Mouse (Mus musculus) embryonic facial prominence, embryonic 13.5 days (tissue): Measurements from ENCODE around the gene Ehd3. TPM values are rescaled to one million over a fixed set of nuclear protein-coding genes. Genes with fewer than 3 reads are reported as not detected.

Source experiments
- ATAC-seq: fragments of 200-750 bp; cut with Nextera tagmentation; 2 replicates; pipeline ENCODE4 v1.8.0; 2017; ENCODE audit warnings: low read depth; ENCODE audit not compliant: insufficient number of reproducible peaks, insufficient read depth, low FRiP score, low TSS enrichment
- H3K27ac ChIP-seq: fragments of 300-500 bp; sonication (generic); 2 replicates; pipeline ENCODE4 v1.5.1; 2015; ENCODE audit warnings: moderate library complexity, mild to moderate bottlenecking, inconsistent platforms
- H3K27me3 ChIP-seq: fragments of 300-500 bp; sonication (generic); 2 replicates; pipeline ENCODE4 v1.6.1; 2015; ENCODE audit warnings: mild to moderate bottlenecking, inconsistent platforms
- H3K36me3 ChIP-seq: fragments of 300-500 bp; sonication (generic); 2 replicates; pipeline ENCODE4 v1.6.1; 2015; ENCODE audit warnings: mild to moderate bottlenecking, inconsistent platforms
- H3K4me1 ChIP-seq: fragments of 300-500 bp; sonication (generic); 2 replicates; pipeline ENCODE4 v1.6.1; 2015; ENCODE audit warnings: inconsistent platforms
- H3K4me2 ChIP-seq: fragments of 300-500 bp; sonication (generic); 2 replicates; pipeline ENCODE4 v1.6.1; 2015; ENCODE audit warnings: moderate library complexity, mild to moderate bottlenecking, inconsistent platforms
- H3K4me3 ChIP-seq: fragments of 300-500 bp; sonication (generic); 2 replicates; pipeline ENCODE4 v1.5.1; 2015; ENCODE audit warnings: mild to moderate bottlenecking, inconsistent platforms
- H3K9ac ChIP-seq: fragments of 300-500 bp; sonication (generic); 2 replicates; pipeline ENCODE4 v1.6.1; 2015; ENCODE audit warnings: mild to moderate bottlenecking, inconsistent platforms
- H3K9me3 ChIP-seq: fragments of 300-500 bp; sonication (generic); 2 replicates; pipeline ENCODE4 v1.6.1; 2016; ENCODE audit warnings: inconsistent platforms
- WGBS: fragments of 180-500 bp; shearing (Covaris S2); methylation state at CpG from one replicate; pipeline ENCODE4 v1.1.7; 2015; ENCODE audit warnings: mixed read lengths; 5-methylcytosine and 5-hydroxymethylcytosine counted together
- polyA plus RNA-seq: library from polyadenylated mRNA; unstranded; fragments of >200 nt; fragmentation: Nextera tagmentation; extraction: Ambion mirVana; gene quantifications from 2 replicates; pipeline ENCODE4 v1.2.1, GENCODE M21; 2015

The Ehd3 gene
- polyA plus RNA-seq, 1 experiment from 2014 or later, result 4.3 TPM

DNA sequence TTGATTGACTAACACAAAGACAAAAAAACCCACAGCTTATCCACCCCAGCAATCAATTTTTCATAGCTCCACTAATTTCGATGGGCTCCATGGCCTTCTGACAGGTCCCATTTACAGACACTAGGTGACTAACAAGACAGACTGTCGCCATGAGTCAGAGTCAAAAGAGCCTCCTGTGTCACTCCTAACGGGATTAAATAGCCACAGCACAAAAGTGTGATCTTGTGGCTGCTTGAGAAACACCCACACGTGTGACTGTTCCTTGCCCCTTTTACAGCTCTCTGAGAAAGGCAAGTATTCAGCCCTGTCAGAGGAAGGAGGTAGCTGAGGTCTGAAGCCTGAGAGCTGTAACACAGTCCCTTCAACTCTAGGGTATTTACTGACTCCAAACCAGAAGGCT lies 49.8 kb downstream of the Ehd3 start:
- no peak for ATAC-seq
- Histone ChIP-seq H3K4me2 (no peak overlapping the region), H3K36me3 (no peaks in the 10 kb centered on the region), H3K4me1 (no peaks in the 10 kb centered on the region), H3K9me3 (0 out of 2 replicates have a peak, but pooled peaks cover 5% of the 10 kb centered on the region), H3K9ac (no peak overlapping the region), H3K4me3 (no peak overlapping the region), H3K27me3 (no peaks in the 10 kb centered on the region), H3K27ac (no peak overlapping the region)
- WGBS, result 72% methylated on average over 4 of the region's 4 CpGs

DNA sequence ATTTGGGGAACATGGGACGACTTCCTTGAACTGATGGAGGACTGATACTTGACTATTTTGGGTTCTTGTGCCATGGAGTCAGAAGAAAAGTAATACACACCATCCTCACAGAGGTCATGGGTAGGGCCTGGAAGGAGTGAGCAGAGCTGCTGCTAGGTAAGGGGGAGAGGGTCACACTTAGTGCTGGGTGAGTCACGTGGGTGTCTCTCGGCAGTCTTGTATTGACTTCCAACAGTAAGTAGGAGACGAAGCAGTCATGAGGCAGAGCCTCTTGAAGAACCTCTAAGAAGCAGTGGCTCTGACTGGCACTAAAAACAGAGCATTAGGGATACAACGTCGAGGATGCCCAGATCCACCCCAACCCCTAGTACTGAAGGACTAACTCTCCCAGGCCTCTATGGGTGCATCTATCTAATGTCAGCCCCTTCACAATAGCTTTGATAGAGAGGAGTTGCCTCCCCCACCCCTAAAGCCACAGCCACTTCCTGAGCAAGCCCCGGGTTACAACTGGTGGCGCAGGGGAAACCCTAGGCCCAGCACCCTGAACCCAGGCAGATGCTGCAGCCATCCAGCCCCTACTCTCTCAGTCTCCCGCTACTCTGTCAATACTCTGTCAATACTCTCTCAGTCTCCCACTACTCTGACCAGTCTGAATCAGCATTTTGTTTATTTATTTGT lies 65.2 kb downstream of the Ehd3 start:
- Histone ChIP-seq H3K4me1 (no peaks in the 10 kb centered on the region), H3K36me3 (no peaks in the 10 kb centered on the region), H3K4me3 (no peak overlapping the region), H3K27me3 (no peaks in the 10 kb centered on the region), H3K9ac (no peak overlapping the region), H3K27ac (no peak overlapping the region), H3K4me2 (no peak overlapping the region), H3K9me3 (no peaks in the 10 kb centered on the region)
- WGBS, result 90% methylated on average over 9 of the region's 9 CpGs
- ATAC-seq, result no peak

DNA sequence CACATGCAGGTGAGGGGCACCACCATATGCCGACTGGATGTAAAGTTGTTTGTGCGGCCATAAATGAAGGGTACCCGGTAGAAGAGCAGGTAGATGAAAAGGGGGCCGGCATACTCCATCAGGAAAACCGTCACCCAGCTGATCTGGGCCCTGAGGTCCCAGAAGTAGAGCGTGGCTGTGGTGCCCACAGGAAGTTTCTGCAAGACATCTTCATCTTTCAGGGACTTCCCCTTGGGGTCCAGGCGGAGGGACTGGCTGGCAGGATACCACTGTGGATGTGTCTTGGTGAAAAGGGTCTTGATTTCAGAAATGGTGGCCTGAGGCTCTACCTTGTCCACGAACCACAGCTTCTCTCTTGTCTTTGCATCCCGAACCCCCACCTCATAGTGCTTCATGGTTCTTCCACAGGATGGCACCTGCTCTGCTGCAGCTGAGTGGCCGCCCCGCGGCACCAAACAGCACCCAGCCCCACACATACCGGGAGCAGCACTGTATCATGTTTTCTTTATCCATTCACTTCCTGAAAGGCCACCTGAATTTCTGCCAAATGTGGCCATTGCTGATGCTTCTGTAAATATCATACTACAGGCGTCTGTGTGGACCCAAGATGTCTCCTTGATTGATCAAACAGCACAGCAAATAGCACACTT lies 67.1 kb downstream of the Ehd3 start:
- no peak overlapping the region for H3K4me2 ChIP-seq
- no peak overlapping the region for H3K9ac ChIP-seq
- no peak for ATAC-seq
- 92% methylated on average over 14 of the region's 14 CpGs for WGBS
- no peak overlapping the region for H3K4me3 ChIP-seq
- H3K27me3 ChIP-seq, result no peaks in the 10 kb centered on the region
- H3K27ac ChIP-seq, result no peak overlapping the region
- H3K36me3 ChIP-seq, result no peaks in the 10 kb centered on the region
- H3K4me1 ChIP-seq, result no peaks in the 10 kb centered on the region
- H3K9me3 ChIP-seq, result no peaks in the 10 kb centered on the region

DNA sequence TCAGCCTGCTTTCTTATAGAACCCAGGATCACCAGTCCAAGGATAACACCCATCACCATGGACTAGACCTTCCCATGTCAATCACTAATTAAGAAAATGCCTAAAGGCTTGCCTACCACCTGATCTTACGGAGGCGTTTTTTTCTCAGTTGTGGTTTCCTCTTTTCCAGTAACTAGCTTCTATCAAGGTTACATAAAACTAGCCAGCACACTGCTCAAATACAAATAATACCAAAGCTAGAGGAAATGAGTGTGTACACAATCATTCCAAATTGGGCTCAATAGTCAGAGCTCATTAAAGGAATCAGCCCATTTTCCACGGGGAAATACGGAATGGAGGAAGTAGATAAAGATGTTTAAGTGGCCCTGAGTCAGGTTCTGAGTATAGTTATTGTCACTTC lies 71.3 kb downstream of the Ehd3 start:
- 81% methylated on average over 4 of the region's 4 CpGs for WGBS
- Histone ChIP-seq H3K36me3 (no peaks in the 10 kb centered on the region), H3K4me1 (no peaks in the 10 kb centered on the region), H3K9ac (no peak overlapping the region), H3K9me3 (no peaks in the 10 kb centered on the region), H3K4me2 (no peak overlapping the region), H3K4me3 (no peak overlapping the region), H3K27ac (no peak overlapping the region), H3K27me3 (no peaks in the 10 kb centered on the region)
- no peak for ATAC-seq

DNA sequence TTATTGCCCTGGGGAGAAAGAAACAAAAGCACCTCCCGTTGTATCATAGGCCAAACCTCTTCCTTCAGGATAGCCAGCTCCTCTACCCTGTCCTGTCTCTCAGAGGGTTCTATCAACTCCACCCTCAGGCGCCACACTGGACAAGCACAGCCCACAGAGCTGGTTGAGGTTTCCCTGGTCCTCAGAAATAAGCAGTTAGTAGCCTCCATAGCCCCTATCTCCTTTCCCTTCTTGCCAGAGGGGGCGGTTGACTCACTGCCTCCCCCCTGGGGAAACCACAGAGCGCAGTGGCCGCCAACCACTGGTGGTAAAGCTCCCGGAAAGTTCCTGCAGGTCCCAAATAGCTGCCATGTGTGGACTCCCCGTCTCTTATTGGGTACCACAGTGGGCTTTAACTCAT lies 71.7 kb downstream of the Ehd3 start:
- Histone ChIP-seq H3K9me3 (no peaks in the 10 kb centered on the region), H3K4me1 (no peaks in the 10 kb centered on the region), H3K27ac (no peak overlapping the region), H3K4me3 (no peak overlapping the region), H3K27me3 (no peaks in the 10 kb centered on the region), H3K9ac (no peak overlapping the region), H3K36me3 (no peaks in the 10 kb centered on the region), H3K4me2 (no peak overlapping the region)
- no peak for ATAC-seq
- 85% methylated on average over 7 of the region's 7 CpGs for WGBS

DNA sequence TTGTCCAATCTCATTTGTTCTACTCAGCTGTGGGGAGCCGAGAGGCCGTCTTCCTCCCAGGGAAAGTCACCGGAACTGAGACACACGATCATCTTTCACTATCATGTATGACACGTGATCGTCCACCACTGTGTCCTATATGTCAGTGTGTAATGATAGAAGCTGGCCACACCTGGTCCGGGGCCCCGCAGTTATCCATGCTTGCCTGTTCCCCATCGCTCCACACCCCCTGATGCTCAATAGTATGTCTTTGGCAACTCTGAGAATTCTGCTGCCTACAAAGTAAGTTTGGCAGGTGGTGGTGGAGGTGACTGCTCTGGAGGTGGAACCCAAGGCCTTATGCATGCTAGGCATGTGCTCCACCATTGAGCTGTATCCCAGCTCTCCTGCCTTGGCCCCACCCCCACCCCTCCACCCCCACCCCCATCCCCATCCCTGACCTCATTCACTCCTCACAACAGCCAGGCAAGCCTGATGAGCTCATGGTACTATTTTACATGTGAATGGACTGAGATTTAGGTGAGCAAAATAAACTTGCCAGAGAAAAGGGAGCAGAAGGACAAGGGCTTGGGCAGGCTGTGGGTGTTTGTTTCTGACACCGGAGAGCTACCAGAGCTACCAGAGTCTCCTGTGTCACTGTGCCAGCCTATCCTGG lies 75.5 kb downstream of the Ehd3 start:
- Histone ChIP-seq H3K4me2 (no peak overlapping the region), H3K4me3 (no peak overlapping the region), H3K9me3 (no peaks in the 10 kb centered on the region), H3K27ac (no peak overlapping the region), H3K4me1 (no peaks in the 10 kb centered on the region; the same call in 1 of the 2 replicates), H3K9ac (no peak overlapping the region), H3K36me3 (no peaks in the 10 kb centered on the region), H3K27me3 (0 out of 2 replicates have a peak, but pooled peaks cover 6% of the 10 kb centered on the region)
- 93% methylated on average over 10 of the region's 10 CpGs for WGBS
- ATAC-seq, result no peak

DNA sequence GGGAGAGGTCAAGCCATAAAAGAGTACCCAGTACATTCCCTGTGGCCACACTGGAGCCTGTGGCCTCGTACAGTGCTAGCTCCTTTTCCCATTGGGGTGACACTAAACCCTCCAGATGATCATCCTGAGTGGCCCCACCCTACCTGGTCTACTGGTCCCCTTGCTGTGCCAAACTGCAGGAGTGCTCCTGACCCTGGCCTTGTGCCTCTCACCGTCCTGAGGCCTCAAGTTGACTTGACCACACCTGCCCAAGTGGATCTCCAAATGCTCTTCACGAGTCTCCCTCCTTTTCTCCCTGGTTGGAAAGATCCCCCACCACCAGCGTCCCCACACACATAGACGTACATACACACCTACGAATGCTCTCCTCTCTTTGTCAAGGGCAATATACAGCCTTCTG lies 76.4 kb downstream of the Ehd3 start:
- Histone ChIP-seq H3K4me3 (no peak overlapping the region), H3K27ac (no peak overlapping the region), H3K27me3 (0 out of 2 replicates have a peak, but pooled peaks cover 6% of the 10 kb centered on the region), H3K9ac (no peak overlapping the region), H3K36me3 (no peaks in the 10 kb centered on the region), H3K4me2 (no peak overlapping the region), H3K4me1 (no peaks in the 10 kb centered on the region; the same call in 1 of the 2 replicates), H3K9me3 (no peaks in the 10 kb centered on the region)
- 74% methylated on average over 6 of the region's 6 CpGs for WGBS
- no peak for ATAC-seq

DNA sequence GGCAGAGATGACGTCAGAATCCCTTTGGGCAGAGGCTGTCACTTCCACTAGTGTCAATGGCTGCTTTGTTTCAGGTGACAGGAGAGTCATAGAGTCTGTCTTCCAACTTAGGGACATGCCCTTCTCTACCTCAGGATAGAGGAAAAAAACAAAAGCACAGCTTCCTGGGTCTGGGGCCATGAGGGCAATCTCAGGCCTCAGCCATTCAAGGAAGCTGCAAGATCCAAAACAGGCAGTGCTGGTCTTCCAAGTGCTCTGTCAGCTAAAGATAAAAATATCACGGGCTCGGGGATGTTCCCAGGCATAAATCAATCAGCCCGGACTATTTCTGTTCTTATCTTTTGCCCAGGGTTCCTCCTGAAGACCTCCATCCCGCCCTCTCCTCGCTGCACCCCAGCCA lies 77.4 kb downstream of the Ehd3 start:
- no peaks in the 10 kb centered on the region for H3K36me3 ChIP-seq
- no peak overlapping the region for H3K27ac ChIP-seq
- no peak for ATAC-seq
- H3K4me3 ChIP-seq, result no peak overlapping the region
- H3K4me2 ChIP-seq, result no peak overlapping the region
- H3K4me1 ChIP-seq, result no peaks in the 10 kb centered on the region; the same call in 1 of the 2 replicates
- H3K9me3 ChIP-seq, result no peaks in the 10 kb centered on the region
- 77% methylated on average over 6 of the region's 6 CpGs for WGBS
- H3K27me3 ChIP-seq, result 0 out of 2 replicates have a peak, but pooled peaks cover 6% of the 10 kb centered on the region
- no peak overlapping the region for H3K9ac ChIP-seq

Other genes starting within 250 kb of the Ehd3 start
- 3.9 and 5.3 TPM in 2 replicates for gene Galnt14, start 93.7 kb upstream of the Ehd3 start, polyA plus RNA-seq
- 0.59 and 0.87 TPM in 2 replicates for gene Xdh, start 146.1 kb downstream of the Ehd3 start, polyA plus RNA-seq
- not detected in 2 replicates for gene Srd5a2, start 243.8 kb downstream of the Ehd3 start, polyA plus RNA-seq